Mouse (Mus musculus) neural tube, embryonic 15.5 days (tissue): ENCODE data around the gene Itgal. TPM values are rescaled to one million over a fixed set of nuclear protein-coding genes. Genes with fewer than 3 reads are reported as not detected.

Experiments used
- ATAC-seq: fragments of 200-750 bp; cut with Nextera tagmentation; 2 replicates; pipeline ENCODE4 v1.8.0; 2017; ENCODE audit warnings: mild to moderate bottlenecking, moderate TSS enrichment, moderate library complexity; ENCODE audit not compliant: low FRiP score
- H3K27ac ChIP-seq: fragments of 300-500 bp; sonication (generic); replicated peaks from 2 replicates; pipeline ENCODE4 v1.5.1; 2015; ENCODE audit warnings: mild to moderate bottlenecking, inconsistent platforms
- H3K27me3 ChIP-seq: fragments of 300-500 bp; sonication (generic); replicated peaks from 2 replicates; pipeline ENCODE4 v1.6.1; 2015; ENCODE audit warnings: inconsistent platforms
- H3K36me3 ChIP-seq: fragments of 300-500 bp; sonication (generic); 2 replicates; pipeline ENCODE4 v1.6.1; 2015; ENCODE audit warnings: inconsistent platforms
- H3K4me1 ChIP-seq: fragments of 300-500 bp; sonication (generic); 2 replicates; pipeline ENCODE4 v1.6.1; 2015; ENCODE audit warnings: inconsistent platforms
- H3K4me2 ChIP-seq: fragments of 300-500 bp; sonication (generic); 2 replicates; pipeline ENCODE4 v1.6.1; 2015; ENCODE audit warnings: inconsistent platforms, mild to moderate bottlenecking, moderate library complexity
- H3K4me3 ChIP-seq: fragments of 300-500 bp; sonication (generic); replicated peaks from 2 replicates; pipeline ENCODE4 v1.5.1; 2015; ENCODE audit warnings: mild to moderate bottlenecking, inconsistent platforms
- H3K9ac ChIP-seq: fragments of 300-500 bp; sonication (generic); replicated peaks from 2 replicates; pipeline ENCODE4 v1.6.1; 2015; ENCODE audit warnings: mild to moderate bottlenecking, inconsistent platforms
- H3K9me3 ChIP-seq: fragments of 300-500 bp; sonication (generic); replicated peaks from 2 replicates; pipeline ENCODE4 v1.6.1; 2016; ENCODE audit warnings: inconsistent platforms
- WGBS: fragments of 180-500 bp; shearing (Covaris S2); methylation state at CpG from one replicate; pipeline ENCODE4 v1.1.7; 2015; ENCODE audit warnings: mixed read lengths; 5-methylcytosine and 5-hydroxymethylcytosine counted together
- polyA plus RNA-seq: library from polyadenylated mRNA; unstranded; fragments of >200 nt; fragmentation: Nextera tagmentation; extraction: Ambion mirVana; gene quantifications from 2 replicates; pipeline ENCODE4 v1.2.1, GENCODE M21; 2015

The Itgal gene
- polyA plus RNA-seq, 1 experiment from 2014 or later: 0.18 TPM

- Histone ChIP-seq H3K9me3 (no peaks in the 10 kb centered on the region), H3K36me3 (peaks cover 26% of the 10 kb centered on the region), H3K9ac (no peak overlapping the region), H3K4me2 (no peak overlapping the region; the same call in 1 of the 2 replicates), H3K27me3 (no peaks in the 10 kb centered on the region), H3K4me1 (peaks cover 29% of the 10 kb centered on the region), H3K4me3 (no peak overlapping the region), H3K27ac (no peak overlapping the region)
- 96% methylated on average over 38 of the region's 38 CpGs for WGBS
- no peak for ATAC-seq
Measured at GRCm38 (mm10) chr7:127343351-127344019, 47.4 kb downstream of the Itgal start.

DNA sequence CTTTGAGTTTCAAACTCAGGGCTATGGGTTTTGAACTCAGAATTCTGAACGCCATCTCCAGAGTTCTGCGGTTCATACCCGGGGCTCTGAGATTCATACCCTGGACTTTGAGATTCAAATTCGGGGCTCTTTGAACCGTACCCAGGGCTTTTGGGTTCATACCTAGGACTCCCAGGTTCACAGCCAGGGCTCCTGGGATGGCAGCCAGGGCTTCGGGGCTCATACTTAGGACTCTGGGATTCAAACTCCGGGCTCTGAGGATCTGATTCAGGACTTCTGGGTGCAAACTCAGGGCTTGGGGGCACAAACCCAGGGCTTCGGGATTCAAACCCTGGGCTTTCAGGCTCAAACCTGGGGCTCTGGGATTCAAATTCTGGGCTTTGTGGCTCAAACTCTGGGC, 48.3 kb downstream of the Itgal start:
- peaks cover 26% of the 10 kb centered on the region for H3K36me3 ChIP-seq
- peak overlapping the region; percentile 83; the same call in 1 of the 2 replicates for H3K9ac ChIP-seq
- H3K9me3 ChIP-seq: no peaks in the 10 kb centered on the region
- no peaks in the 10 kb centered on the region for H3K27me3 ChIP-seq
- H3K4me2 ChIP-seq: peak overlapping the region; percentile 81
- peak overlapping the region; percentile 71 for H3K4me3 ChIP-seq
- no peak for ATAC-seq
- peaks cover 29% of the 10 kb centered on the region for H3K4me1 ChIP-seq
- no peak overlapping the region for H3K27ac ChIP-seq
- WGBS: 91% methylated on average over 8 of the region's 8 CpGs

GRCm38 (mm10) chr7:127345092-127345491, 49.0 kb downstream of the Itgal start:
- Histone ChIP-seq H3K4me1 (peaks cover 29% of the 10 kb centered on the region), H3K9ac (peak overlapping the region; percentile 83), H3K27me3 (no peaks in the 10 kb centered on the region), H3K4me2 (peak overlapping the region; percentile 81), H3K27ac (peak overlapping the region; percentile 95), H3K9me3 (no peaks in the 10 kb centered on the region), H3K36me3 (peaks cover 26% of the 10 kb centered on the region), H3K4me3 (peak overlapping the region; percentile 71)
- peak; percentile 19 for ATAC-seq
- WGBS: under 1% methylated on average over 42 of the region's 42 CpGs

- peaks cover 26% of the 10 kb centered on the region for H3K36me3 ChIP-seq
- under 1% methylated on average over 68 of the region's 76 CpGs for WGBS
- H3K27me3 ChIP-seq: no peaks in the 10 kb centered on the region
- H3K4me3 ChIP-seq: peak within 1 kb of the TSS; percentile 71
- H3K9ac ChIP-seq: peak within 1 kb of the TSS; percentile 83
- no peaks in the 10 kb centered on the region for H3K9me3 ChIP-seq
- ATAC-seq: peak; percentile 94
- H3K4me1 ChIP-seq: peaks cover 29% of the 10 kb centered on the region
- peak within 1 kb of the TSS; percentile 81 for H3K4me2 ChIP-seq
- H3K27ac ChIP-seq: peak within 1 kb of the TSS; percentile 95
Measured at GRCm38 (mm10) chr7:127345512-127346325, 49.7 kb downstream of the Itgal start, which contains the start of gene Zfp768. Zfp768 (minus strand) TSS chr7:127345589.

DNA sequence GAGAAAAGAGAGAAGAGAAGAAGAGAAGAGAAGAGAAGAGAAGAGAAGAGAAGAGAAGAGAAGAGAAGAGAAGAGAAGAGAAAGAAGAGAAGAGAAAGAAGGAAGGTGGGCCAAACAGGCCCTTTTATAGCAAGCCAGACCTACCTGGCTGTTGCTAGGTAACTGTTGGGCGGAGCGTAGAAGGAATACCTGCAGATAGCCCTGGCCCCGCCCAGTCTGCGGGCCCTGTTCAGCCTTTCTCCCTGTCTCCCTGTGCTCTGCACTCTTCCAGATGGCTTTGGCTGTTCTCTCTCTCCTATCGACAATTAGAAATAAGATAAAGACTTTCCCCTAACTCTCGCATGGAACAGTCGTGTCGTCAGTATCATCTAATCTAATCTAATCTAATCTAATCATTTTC, 50.6 kb downstream of the Itgal start:
- 22% methylated on average over 8 of the region's 8 CpGs for WGBS
- ATAC-seq: no peak
- H3K4me3 ChIP-seq: peak overlapping the region; percentile 71; the same call in 1 of the 2 replicates
- no peak overlapping the region for H3K9ac ChIP-seq
- H3K9me3 ChIP-seq: no peaks in the 10 kb centered on the region
- no peaks in the 10 kb centered on the region for H3K27me3 ChIP-seq
- peak overlapping the region; percentile 81 for H3K4me2 ChIP-seq
- H3K36me3 ChIP-seq: peaks cover 19% of the 10 kb centered on the region
- H3K27ac ChIP-seq: no peak overlapping the region
- peaks cover 29% of the 10 kb centered on the region for H3K4me1 ChIP-seq

DNA sequence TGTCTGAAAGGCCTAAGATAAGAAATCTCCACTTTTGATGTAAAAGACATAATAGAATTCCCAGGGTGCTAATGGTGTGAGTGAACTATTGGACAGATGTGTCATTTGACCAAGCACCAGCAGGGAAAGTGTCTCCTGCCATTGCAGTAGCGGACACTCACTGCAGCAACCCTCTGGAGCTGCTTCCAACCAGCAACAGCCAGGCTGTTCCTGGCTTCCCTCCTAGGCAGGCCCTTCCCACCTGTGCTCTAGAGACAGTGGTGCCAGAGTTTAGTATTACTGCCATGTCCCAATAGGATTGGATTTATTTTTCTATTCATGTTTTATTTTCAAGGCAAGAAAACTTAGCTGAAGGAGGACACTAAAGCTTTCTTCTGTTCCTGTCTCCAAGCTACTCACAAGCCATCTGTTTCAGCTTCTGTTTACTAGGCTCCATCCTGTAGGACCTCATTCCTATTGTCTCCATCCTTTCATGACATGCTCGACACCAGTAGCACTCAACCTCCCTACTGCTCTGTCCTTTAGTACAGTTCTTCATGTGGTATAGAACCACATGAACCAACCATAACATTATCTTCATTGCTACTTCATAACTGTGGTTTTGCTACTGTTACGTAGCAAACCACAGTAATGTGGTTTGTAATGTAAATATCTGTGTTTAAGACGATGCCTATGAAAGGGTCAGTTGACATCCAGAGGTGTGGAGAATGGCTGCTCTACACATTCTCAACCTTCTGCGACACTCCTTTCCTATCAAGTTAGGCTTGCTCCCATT, 55.4 kb downstream of the Itgal start:
- Histone ChIP-seq H3K27me3 (no peaks in the 10 kb centered on the region), H3K9me3 (no peaks in the 10 kb centered on the region), H3K4me3 (no peak overlapping the region), H3K27ac (no peak overlapping the region), H3K4me2 (no peak overlapping the region), H3K4me1 (peaks cover 7% of the 10 kb centered on the region), H3K9ac (no peak overlapping the region), H3K36me3 (no peaks in the 10 kb centered on the region)
- WGBS: 89% methylated on average over 5 of the region's 5 CpGs
- ATAC-seq: no peak

GRCm38 (mm10) chr7:127355796-127356195, 59.7 kb downstream of the Itgal start:
- H3K9me3 ChIP-seq: no peaks in the 10 kb centered on the region
- no peaks in the 10 kb centered on the region for H3K36me3 ChIP-seq
- H3K27me3 ChIP-seq: peaks cover 13% of the 10 kb centered on the region; the same call in 1 of the 2 replicates
- H3K9ac ChIP-seq: no peak overlapping the region
- H3K4me3 ChIP-seq: no peak overlapping the region
- H3K27ac ChIP-seq: no peak overlapping the region
- H3K4me2 ChIP-seq: no peak overlapping the region
- no peak for ATAC-seq
- 70% methylated on average over 3 of the region's 3 CpGs for WGBS
- H3K4me1 ChIP-seq: no peaks in the 10 kb centered on the region

DNA sequence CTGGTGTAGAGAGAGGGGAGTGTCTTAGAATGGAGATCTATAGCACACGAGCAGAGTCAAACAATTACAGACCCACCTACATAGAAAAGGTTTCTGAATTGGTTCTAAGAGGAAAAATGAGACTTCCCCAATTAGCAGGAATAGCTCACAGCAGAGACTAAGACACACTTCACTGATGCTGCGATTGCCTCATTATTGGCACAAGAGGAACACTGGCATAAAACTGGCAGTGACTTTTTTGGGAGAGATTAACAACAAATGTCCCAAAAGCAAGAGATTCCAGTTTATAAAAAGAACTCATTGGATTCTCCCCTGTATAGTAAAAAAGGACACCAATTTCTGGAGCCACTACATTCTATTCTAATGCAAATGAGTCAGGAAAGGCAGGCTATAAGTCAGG, 61.8 kb downstream of the Itgal start:
- WGBS: 65% methylated on average over 2 of the region's 2 CpGs
- H3K27me3 ChIP-seq: peaks cover 16% of the 10 kb centered on the region; the same call in 1 of the 2 replicates
- H3K4me1 ChIP-seq: no peaks in the 10 kb centered on the region
- H3K4me2 ChIP-seq: no peak overlapping the region
- H3K9ac ChIP-seq: no peak overlapping the region
- ATAC-seq: no peak
- H3K4me3 ChIP-seq: no peak overlapping the region
- no peaks in the 10 kb centered on the region for H3K36me3 ChIP-seq
- no peak overlapping the region for H3K27ac ChIP-seq
- no peaks in the 10 kb centered on the region for H3K9me3 ChIP-seq

GRCm38 (mm10) chr7:127358472-127358871, 62.4 kb downstream of the Itgal start:
- Histone ChIP-seq H3K9me3 (no peaks in the 10 kb centered on the region), H3K27me3 (peaks cover 16% of the 10 kb centered on the region; the same call in 1 of the 2 replicates), H3K4me2 (no peak overlapping the region), H3K4me1 (peaks cover 3% of the 10 kb centered on the region), H3K36me3 (no peaks in the 10 kb centered on the region), H3K27ac (no peak overlapping the region), H3K9ac (no peak overlapping the region), H3K4me3 (no peak overlapping the region)
- ATAC-seq: no peak
- WGBS: 72% methylated on average over 4 of the region's 4 CpGs

DNA sequence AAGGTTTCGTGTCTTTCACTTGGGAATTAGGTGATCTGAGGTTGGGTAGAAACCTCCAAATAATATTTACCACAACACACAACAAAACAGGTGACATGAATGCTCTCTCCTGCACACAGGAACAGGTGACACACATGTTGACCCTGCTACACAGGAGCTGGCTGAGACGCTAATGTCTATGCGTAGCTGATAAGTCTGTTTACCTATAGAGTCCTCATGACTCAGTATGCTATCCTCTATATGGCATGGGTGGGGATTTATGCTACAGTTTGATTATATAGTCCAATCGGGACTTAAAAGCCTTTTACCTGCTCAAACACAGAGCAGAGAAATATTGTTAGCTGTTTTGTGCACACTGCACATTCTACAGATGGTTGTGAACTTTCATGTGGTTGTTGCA, 64.2 kb downstream of the Itgal start:
- Histone ChIP-seq H3K27me3 (peaks cover 16% of the 10 kb centered on the region; the same call in 1 of the 2 replicates), H3K9me3 (no peaks in the 10 kb centered on the region), H3K4me1 (peaks cover 11% of the 10 kb centered on the region), H3K9ac (no peak overlapping the region), H3K36me3 (no peaks in the 10 kb centered on the region), H3K4me3 (no peak overlapping the region), H3K27ac (no peak overlapping the region), H3K4me2 (no peak overlapping the region)
- WGBS: 75% methylated on average over 4 of the region's 4 CpGs
- no peak for ATAC-seq

GRCm38 (mm10) chr7:127361449-127361848, 65.4 kb downstream of the Itgal start:
- Histone ChIP-seq H3K4me1 (peaks cover 11% of the 10 kb centered on the region), H3K9me3 (no peaks in the 10 kb centered on the region), H3K27me3 (peaks cover 19% of the 10 kb centered on the region; the same call in 1 of the 2 replicates), H3K27ac (no peak overlapping the region), H3K36me3 (no peaks in the 10 kb centered on the region), H3K9ac (no peak overlapping the region), H3K4me3 (no peak overlapping the region), H3K4me2 (no peak overlapping the region)
- no peak for ATAC-seq
- WGBS: 55% methylated on average over 12 of the region's 13 CpGs
